Mouse (Mus musculus) heart, adult 2 months (tissue): Measurements from ENCODE around the gene Sptb.

Experiments used
- CTCF ChIP-seq: fragments of 200-600 bp; IDR thresholded peaks from 2 replicates; pipeline ENCODE4 v1.8.1; 2022; ENCODE audit warnings: antibody characterized with exemption, mild to moderate bottlenecking, moderate library complexity
- EP300 ChIP-seq: fragments of 200-500 bp; IDR thresholded peaks from 2 replicates; pipeline ENCODE4 v1.6.1; 2011; ENCODE audit warnings: low read depth, low read length, control low read depth; ENCODE audit not compliant: insufficient read depth
- POLR2A ChIP-seq: fragments of 200-500 bp; IDR thresholded peaks from 2 replicates; pipeline ENCODE4 v1.6.1; 2011; ENCODE audit warnings: mild to moderate bottlenecking, low read depth, low read length, control low read depth; ENCODE audit not compliant: insufficient read depth

DNA sequence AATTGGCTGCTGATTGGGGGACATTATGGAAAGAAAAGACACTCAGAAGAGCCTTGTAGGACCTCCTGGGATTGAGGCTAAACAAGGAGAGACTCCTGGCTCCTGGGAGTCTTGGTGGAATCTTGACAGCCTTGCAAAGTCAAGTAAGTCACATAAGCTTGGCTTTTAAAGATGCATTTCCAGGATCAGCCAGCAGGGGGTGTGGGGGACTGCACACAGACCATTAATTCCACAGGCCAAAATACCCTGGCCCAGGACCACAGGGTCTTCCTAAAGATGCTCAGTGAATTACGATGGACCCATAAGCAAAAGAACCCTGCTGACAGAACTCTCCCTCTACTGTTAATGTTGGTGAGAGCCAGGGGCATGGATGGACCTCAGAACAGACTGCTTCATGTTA lies 118.1 kb downstream of the Sptb start:
- peak; percentile 84 for TF ChIP-seq CTCF
- TF ChIP-seq POLR2A, result no peak
- TF ChIP-seq EP300, result no peak
